Mouse (Mus musculus) midbrain, embryonic 16.5 days (tissue): ENCODE results near the gene Fntb. TPM values are rescaled to one million over a fixed set of nuclear protein-coding genes. Genes with fewer than 3 reads are reported as not detected.
"Not testable (repeated sequence)": the region's sequence is repeated elsewhere in the genome, so short reads cannot be mapped to it uniquely, and the experiment has no call there.

ENCODE experiments used
- ATAC-seq: fragments of 200-750 bp; cut with Nextera tagmentation; 2 replicates; pipeline ENCODE4 v1.8.0; 2017; ENCODE audit warnings: moderate TSS enrichment
- H3K27ac ChIP-seq: fragments of 300-500 bp; sonication (generic); 2 replicates; pipeline ENCODE4 v1.5.1; 2014; ENCODE audit warnings: mild to moderate bottlenecking, low read length, mixed read lengths
- H3K27me3 ChIP-seq: fragments of 300-500 bp; sonication (generic); 2 replicates; pipeline ENCODE4 v1.6.1; 2014; ENCODE audit warnings: low read depth, low read length, mixed read lengths; ENCODE audit not compliant: control insufficient read depth, insufficient read depth
- H3K36me3 ChIP-seq: fragments of 300-500 bp; sonication (generic); 2 replicates; pipeline ENCODE4 v1.6.1; 2014; ENCODE audit warnings: mild to moderate bottlenecking, low read length, moderate library complexity, mixed read lengths; ENCODE audit not compliant: control insufficient read depth, insufficient read depth
- H3K4me1 ChIP-seq: fragments of 300-500 bp; sonication (generic); 2 replicates; pipeline ENCODE4 v1.6.1; 2014; ENCODE audit warnings: mild to moderate bottlenecking, low read length, mixed read lengths; ENCODE audit not compliant: control insufficient read depth, insufficient read depth
- H3K4me2 ChIP-seq: fragments of 300-500 bp; sonication (generic); 2 replicates; pipeline ENCODE4 v1.6.1; 2014; ENCODE audit warnings: mild to moderate bottlenecking, low read length, mixed read lengths
- H3K4me3 ChIP-seq: fragments of 300-500 bp; sonication (generic); 2 replicates; pipeline ENCODE4 v1.5.1; 2014; ENCODE audit warnings: low read depth, mild to moderate bottlenecking, low read length, moderate library complexity, mixed read lengths
- H3K9ac ChIP-seq: fragments of 300-500 bp; sonication (generic); 2 replicates; pipeline ENCODE4 v1.6.1; 2014; ENCODE audit warnings: low read depth, low read length, mixed read lengths
- H3K9me3 ChIP-seq: fragments of 300-500 bp; sonication (generic); replicated peaks from 2 replicates; pipeline ENCODE4 v1.6.1; 2014; ENCODE audit warnings: mild to moderate bottlenecking, low read length, mixed read lengths; ENCODE audit not compliant: control insufficient read depth, poor library complexity, severe bottlenecking
- WGBS: fragments of 180-500 bp; shearing (Covaris S2); extraction: QIAGEN DNeasy Blood & Tissue Kit; methylation state at CpG from one replicate; pipeline ENCODE4 v1.1.7; 2014; 5-methylcytosine and 5-hydroxymethylcytosine counted together
- polyA plus RNA-seq: library from polyadenylated mRNA; unstranded; fragments of >200 nt; fragmentation: Nextera tagmentation; extraction: Ambion mirVana; gene quantifications from 2 replicates; pipeline ENCODE4 v1.2.1, GENCODE M21; 2015

Fntb gene
- polyA plus RNA-seq, 1 experiment from 2014 or later = 42.9 TPM

DNA sequence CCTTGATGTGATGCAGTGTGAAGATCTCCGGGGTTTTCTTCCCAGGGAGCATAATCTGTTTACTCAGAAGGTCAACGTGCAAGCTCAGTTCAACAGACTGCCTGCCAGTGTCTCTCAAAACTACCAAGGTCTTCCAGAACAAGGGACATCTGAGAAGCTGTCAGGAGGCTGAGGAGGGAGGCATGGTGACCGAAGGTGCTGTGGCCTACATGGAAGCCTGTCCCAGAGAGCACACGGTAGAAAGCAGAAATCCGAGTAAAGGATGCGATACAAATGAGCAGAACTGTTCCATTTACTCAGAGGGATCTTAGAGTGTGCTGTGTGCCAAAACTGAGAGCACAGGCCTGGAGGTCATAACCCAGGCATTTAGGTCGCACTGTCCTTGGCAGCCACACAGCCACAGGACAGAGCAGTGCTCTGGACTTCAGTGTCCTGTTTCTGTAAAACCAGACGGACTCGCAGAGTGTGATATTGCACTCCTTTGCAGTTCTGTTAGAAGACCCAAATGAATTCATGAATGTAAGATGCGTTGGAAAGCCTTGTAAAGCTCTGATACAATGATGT, 18.7 kb downstream of the Fntb start:
- Histone ChIP-seq H3K27me3 (no peaks in the 10 kb centered on the region), H3K9ac (no peak overlapping the region), H3K4me3 (no peak overlapping the region), H3K36me3 (no peaks in the 10 kb centered on the region), H3K4me1 (no peaks in the 10 kb centered on the region), H3K9me3 (no peaks in the 10 kb centered on the region), H3K27ac (no peak overlapping the region), H3K4me2 (no peak overlapping the region)
- WGBS = 72% methylated on average over 10 of the region's 10 CpGs
- ATAC-seq = no peak

DNA sequence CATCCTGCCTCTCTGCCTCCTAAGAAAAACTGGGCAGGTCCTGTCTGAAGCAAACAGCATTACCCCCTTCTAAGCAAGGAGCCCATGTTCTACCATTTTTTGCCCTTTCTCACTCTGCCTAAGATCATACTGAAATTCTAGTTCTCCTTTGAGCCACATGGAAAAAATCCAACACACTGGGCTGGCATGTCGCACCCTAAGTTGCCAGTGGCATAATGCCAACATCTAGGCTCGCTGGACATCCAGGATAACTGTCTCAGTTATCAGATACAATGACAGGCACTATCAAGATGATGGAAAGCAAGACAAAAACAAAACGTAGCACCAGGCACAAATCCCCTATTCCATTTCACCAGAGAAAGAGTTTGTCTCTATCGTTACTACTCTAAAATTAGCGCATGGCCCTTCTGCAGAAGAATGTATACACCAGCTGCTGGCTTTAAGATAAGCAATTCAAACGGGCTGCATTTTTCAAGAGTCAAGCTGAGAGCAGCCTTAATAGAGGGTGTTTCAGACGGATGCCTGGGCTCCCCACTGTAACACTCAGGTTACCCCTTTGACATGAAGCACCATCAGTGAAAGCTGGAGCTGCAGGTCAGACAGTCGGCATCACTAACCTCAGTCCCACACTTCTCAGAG, 25.2 kb downstream of the Fntb start:
- Histone ChIP-seq H3K4me1 (no peaks in the 10 kb centered on the region), H3K4me3 (no peak overlapping the region), H3K4me2 (no peak overlapping the region), H3K9ac (no peak overlapping the region), H3K27me3 (no peaks in the 10 kb centered on the region), H3K9me3 (no peaks in the 10 kb centered on the region), H3K27ac (no peak overlapping the region), H3K36me3 (no peaks in the 10 kb centered on the region)
- ATAC-seq = no peak
- WGBS = 53% methylated on average over 8 of the region's 8 CpGs

DNA sequence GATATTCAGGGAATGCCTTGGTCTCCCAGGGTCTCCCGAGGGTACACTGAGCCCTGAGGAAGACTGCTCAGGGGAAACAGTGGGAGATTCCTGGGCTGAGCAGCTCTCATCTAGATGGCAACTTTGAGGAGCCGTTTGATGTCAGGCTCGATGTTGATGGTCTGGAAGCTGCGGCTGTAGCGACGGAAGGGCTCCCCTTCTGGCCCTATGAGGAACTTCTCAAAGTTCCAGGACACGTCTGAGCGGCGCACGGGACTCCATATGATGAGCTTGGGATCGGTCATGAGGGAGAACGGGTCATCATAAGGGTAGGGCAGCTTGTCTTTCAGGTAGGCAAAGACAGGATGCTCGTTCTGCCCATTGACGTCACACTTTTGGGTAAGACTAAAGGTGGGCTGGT, 27.2 kb downstream of the Fntb start:
- not testable (repeated sequence) for H3K4me2 ChIP-seq, H3K36me3 ChIP-seq, H3K9me3 ChIP-seq, H3K4me3 ChIP-seq, H3K27ac ChIP-seq, H3K9ac ChIP-seq, H3K4me1 ChIP-seq, ATAC-seq, H3K27me3 ChIP-seq
- 45% methylated on average over 14 of the region's 14 CpGs for WGBS

DNA sequence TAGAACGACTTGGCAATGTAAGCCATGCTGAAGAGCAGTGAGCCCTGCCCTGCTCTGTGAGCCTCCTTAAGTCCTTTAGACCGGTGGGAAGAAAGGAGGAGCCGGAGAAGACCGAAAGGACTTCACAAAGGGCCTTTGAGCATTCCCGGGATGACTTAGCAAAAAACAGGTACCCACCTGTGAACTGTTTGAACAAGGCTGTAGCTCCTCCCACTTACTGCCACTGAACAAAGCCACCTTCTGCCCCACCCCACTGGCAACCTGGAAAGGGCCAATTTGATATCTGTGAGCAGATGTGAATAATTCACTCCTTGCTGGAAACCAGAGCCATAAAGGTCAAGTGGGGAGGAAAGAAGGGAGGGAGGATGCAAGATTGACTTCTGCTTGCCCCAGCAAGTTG, 30.0 kb downstream of the Fntb start, which contains the start of gene Gpx2:
Gpx2 (minus strand) TSS at position 205 of the 400 bp plus-strand sequence.
- ATAC-seq = no peak
- WGBS = 75% methylated on average over 5 of the region's 5 CpGs
- H3K4me2 ChIP-seq = no peak within 1 kb of the TSS

DNA sequence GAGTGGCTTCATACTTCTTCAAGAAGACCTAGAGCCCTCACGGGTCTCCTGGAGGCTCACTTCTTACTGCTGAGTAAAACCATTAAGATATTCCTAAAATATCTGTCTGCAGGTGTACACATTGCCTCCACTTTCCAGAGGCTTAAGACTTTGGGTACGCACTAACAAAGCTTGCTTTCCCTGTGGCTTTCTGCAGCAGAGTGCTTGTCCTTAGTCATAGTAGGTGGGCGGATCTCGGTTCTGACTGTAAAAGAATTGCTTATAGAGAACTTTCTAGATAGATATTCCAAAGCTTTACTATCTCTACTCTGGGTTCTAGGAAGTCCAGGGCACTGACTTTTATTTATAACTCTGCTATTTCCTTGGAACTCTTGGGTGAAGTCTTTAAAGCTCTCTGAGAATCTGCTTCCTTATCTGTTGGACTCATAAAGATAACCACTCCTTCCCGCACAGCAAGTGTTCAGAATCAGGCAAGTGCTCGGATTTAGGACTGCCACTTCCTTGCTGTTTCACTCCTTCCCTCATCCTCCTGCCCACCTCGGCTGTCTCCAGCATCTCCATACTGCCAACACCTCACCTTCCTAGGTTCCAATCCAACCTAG, 31.6 kb downstream of the Fntb start:
- Histone ChIP-seq H3K27me3 (no peaks in the 10 kb centered on the region; the same call in 1 of the 2 replicates), H3K4me1 (no peaks in the 10 kb centered on the region), H3K4me2 (no peak overlapping the region), H3K4me3 (no peak overlapping the region), H3K27ac (no peak overlapping the region), H3K36me3 (peaks cover 2% of the 10 kb centered on the region; the same call in 1 of the 2 replicates), H3K9me3 (no peaks in the 10 kb centered on the region), H3K9ac (no peak overlapping the region)
- 92% methylated on average over 7 of the region's 7 CpGs for WGBS
- no peak for ATAC-seq

More for the DNA sequence above, 30.0 kb downstream of the Fntb start, which contains the start of gene Gpx2:
- Histone ChIP-seq H3K9ac (no peak within 1 kb of the TSS), H3K4me1 (no peaks in the 10 kb centered on the region), H3K27me3 (no peaks in the 10 kb centered on the region; the same call in 1 of the 2 replicates), H3K9me3 (no peaks in the 10 kb centered on the region), H3K4me3 (no peak within 1 kb of the TSS), H3K36me3 (no peaks in the 10 kb centered on the region), H3K27ac (no peak within 1 kb of the TSS)

DNA sequence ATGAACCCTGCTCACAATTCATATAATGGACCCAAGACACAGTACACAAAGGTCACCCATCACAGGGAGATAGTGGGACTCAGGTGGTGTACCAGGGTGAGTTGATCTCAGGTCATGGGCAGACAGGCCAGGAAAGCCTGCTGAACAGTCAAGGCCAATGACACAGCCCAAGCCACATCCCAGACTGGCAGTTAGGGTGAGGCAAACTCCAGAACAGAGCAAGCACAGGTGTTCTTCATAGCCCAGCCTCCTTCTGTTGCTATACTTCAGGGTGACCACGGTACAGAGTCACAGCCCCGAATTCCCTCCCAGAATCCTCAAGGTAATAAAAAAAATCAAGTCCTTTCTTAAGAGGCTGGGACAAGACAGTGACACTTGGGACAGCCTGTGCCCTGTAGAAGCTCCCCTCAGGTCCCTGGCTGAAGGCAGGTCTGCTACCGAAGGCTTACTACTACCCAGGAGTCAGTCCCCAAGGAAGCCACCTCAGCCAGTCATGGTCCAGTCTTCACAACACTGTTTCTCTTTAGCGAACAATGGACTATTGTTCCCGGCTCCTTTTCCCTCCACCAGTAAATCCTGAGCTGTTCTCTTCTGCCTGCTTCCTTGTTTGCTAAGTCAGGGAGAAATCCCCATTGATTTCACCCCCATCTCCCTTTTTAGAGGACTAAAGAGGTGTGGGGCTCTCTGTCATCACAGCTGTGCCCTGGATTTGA, 32.8 kb downstream of the Fntb start:
- ATAC-seq = no peak
- 46% methylated on average over 5 of the region's 5 CpGs for WGBS
- Histone ChIP-seq H3K4me2 (no peak overlapping the region), H3K4me3 (no peak overlapping the region), H3K27me3 (no peaks in the 10 kb centered on the region; the same call in 1 of the 2 replicates), H3K9ac (no peak overlapping the region), H3K36me3 (peaks cover 2% of the 10 kb centered on the region), H3K27ac (no peak overlapping the region), H3K9me3 (no peaks in the 10 kb centered on the region), H3K4me1 (no peaks in the 10 kb centered on the region)

DNA sequence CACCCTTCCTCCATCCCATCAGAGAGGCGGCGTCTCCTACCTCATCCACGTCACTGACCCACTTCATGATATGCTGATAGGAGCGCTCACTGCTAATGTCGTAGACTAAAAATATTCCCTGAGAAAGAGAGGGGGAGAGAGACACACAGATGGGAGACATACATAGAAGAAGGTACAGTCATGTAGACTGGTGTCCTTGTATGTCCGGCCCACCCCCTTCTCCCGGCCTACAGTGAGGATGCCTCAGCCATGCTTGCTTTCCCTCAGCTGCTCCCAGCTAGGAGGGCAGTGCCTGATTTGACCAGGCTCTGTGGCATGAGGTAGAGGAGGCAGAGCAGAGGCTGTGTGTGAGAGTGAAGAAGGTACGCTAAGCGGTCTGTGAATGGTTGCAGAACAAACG, 37.6 kb downstream of the Fntb start:
- Histone ChIP-seq H3K27me3 (no peaks in the 10 kb centered on the region), H3K27ac (no peak overlapping the region), H3K9ac (no peak overlapping the region), H3K36me3 (peaks cover 2% of the 10 kb centered on the region), H3K4me3 (no peak overlapping the region), H3K4me1 (no peaks in the 10 kb centered on the region), H3K4me2 (no peak overlapping the region), H3K9me3 (no peaks in the 10 kb centered on the region)
- ATAC-seq = no peak
- WGBS = 92% methylated on average over 10 of the region's 10 CpGs

DNA sequence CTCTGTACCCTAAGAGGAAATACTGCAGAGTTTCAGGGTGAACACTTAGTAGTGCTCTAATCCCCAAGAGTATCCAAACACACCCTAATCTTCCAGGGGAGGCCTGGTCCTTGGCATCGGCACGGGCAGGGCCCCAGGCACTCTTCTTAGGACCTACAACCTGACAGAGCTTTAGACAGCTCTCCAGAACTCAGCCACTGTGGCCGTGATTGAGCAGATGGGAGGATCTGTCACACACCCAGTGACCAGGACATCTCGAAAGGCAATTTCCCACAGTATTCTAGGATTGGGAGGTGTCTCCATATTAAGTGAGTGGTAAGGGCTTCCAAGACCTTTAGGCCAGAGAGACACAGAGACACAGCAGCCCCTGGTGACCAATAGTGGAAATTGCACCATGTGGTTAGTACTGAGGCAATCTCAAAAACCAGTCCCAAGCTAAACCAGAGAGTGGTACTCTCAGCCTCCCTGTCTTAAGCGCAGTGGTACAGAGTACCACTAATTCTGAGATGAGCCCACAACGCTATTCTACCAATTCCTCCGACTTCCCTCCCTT, 38.4 kb downstream of the Fntb start:
- H3K9me3 ChIP-seq = no peaks in the 10 kb centered on the region

More for the DNA sequence above, 38.4 kb downstream of the Fntb start:
- Histone ChIP-seq H3K27me3 (no peaks in the 10 kb centered on the region), H3K27ac (no peak overlapping the region), H3K4me1 (no peaks in the 10 kb centered on the region), H3K4me2 (no peak overlapping the region), H3K9ac (no peak overlapping the region), H3K4me3 (no peak overlapping the region), H3K36me3 (peaks cover 2% of the 10 kb centered on the region)
- ATAC-seq = peak; percentile 42
- 55% methylated on average over 7 of the region's 7 CpGs for WGBS
